Mouse (Mus musculus): ENCODE data around the gene Hoxd8. TPM values are rescaled to one million over a fixed set of nuclear protein-coding genes. Genes with fewer than 3 reads are reported as not detected.

Gene Hoxd8
- polyA plus RNA-seq, 1 experiment: not detected

DNA sequence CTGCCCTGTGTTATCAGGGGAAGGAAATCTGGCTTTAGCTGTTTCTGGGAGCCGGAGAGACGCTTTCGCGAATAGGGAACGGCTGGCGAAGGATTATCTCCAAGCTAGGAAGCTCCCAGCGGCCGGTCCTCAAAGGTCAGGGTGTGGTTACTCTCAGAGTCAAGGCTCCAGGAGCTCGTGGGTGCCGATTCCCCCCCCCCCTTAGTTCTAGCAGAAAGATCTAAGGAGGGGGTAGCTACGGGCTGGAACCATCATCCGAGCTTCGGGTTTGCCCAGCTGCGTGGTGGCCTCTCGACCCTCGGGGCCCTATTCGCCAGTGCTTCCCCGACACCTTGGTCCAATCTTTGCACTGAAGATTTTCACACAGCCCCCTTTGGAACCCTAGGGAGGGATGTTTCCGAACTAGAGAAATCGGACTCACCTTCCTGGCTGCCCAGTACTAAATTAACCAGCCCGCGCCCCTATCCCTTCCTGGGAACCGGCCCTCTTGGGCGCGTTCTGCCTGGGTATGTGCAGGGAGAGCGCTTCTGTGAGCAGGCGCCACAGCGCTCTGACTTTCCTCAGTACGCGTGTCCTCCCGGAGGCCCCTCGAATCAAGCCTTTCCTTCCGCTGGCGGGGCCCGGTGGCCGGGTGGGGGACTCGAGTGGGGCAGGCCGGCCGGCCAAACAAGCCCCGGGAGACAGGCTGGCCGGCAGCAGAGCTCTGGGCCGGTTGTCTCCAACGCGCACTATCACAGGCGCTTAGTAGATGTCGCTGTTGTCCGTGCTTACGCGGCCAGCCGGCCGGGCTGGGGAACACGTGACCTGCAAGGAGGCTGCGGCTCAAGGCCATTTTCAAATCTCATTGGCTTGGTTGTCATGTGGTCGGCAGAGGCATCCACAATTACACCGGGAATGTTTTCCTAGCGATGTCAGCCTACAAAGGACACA, 13.1 kb upstream of the Hoxd8 start, which contains the start of gene Hoxd10:
TSS of gene Hoxd10 (plus strand) at position 903 of the 930 bp plus-strand sequence.
- 2% methylated on average over 56 of the region's 56 CpGs for WGBS
- no peak for TF ChIP-seq CTCF (IDR thresholded peaks at IDR 0.05; ENCODE audit: borderline replicate concordance, insufficient read depth, low read depth, low read length)
- TF ChIP-seq POLR2A (IDR thresholded peaks at IDR 0.05; ENCODE audit: borderline replicate concordance, insufficient read depth, low read length): no peak
- Histone ChIP-seq H3K27ac (ENCODE audit: insufficient read depth, low read length) (no peak within 1 kb of the TSS), H3K4me3 (replicated peaks; ENCODE audit: insufficient read depth, low read depth, low read length) (no peak within 1 kb of the TSS), H3K4me1 (ENCODE audit: control insufficient read depth, insufficient read depth, low read length) (no peaks in the 10 kb centered on the region), H3K27me3 (ENCODE audit: control insufficient read depth, insufficient read depth, low read length) (peaks cover 22% of the 10 kb centered on the region; the same call in 1 of the 2 replicates)
- DNase-seq: no peak

DNA sequence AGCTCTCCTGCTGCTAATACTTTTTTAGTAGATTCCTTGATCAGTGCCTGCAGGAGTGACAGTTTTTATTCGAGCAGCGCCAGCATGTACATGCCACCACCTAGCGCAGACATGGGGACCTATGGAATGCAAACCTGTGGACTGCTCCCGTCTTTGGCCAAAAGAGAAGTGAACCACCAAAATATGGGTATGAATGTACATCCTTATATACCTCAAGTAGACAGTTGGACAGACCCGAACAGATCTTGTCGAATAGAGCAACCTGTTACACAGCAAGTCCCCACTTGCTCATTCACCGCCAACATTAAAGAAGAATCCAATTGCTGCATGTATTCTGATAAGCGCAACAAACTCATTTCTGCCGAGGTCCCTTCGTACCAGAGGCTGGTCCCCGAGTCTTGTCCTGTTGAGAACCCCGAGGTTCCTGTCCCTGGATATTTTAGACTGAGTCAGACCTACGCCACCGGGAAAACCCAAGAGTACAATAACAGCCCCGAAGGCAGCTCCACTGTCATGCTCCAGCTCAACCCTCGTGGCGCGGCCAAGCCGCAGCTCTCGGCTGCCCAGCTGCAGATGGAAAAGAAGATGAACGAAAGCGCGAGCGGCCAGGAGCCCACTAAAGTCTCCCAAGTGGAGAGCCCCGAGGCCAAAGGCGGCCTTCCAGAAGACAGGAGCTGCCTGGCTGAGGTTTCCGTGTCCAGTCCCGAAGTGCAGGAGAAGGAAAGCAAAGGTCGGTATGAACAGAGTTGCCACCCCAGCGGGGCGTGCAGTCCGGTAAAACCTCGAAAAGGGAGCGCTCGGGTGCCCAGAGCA, 12.2 kb upstream of the Hoxd8 start:
- no peak for DNase-seq
- Histone ChIP-seq H3K27me3 (ENCODE audit: control insufficient read depth, insufficient read depth, low read length) (peaks cover 22% of the 10 kb centered on the region; the same call in 1 of the 2 replicates), H3K27ac (ENCODE audit: insufficient read depth, low read length) (no peak overlapping the region), H3K4me3 (replicated peaks; ENCODE audit: insufficient read depth, low read depth, low read length) (no peak overlapping the region), H3K4me1 (ENCODE audit: control insufficient read depth, insufficient read depth, low read length) (no peaks in the 10 kb centered on the region)
- 6% methylated on average over 35 of the region's 35 CpGs for WGBS
- no peak for TF ChIP-seq CTCF (IDR thresholded peaks at IDR 0.05; ENCODE audit: borderline replicate concordance, insufficient read depth, low read depth, low read length)
- no peak for TF ChIP-seq POLR2A (IDR thresholded peaks at IDR 0.05; ENCODE audit: borderline replicate concordance, insufficient read depth, low read length)

DNA sequence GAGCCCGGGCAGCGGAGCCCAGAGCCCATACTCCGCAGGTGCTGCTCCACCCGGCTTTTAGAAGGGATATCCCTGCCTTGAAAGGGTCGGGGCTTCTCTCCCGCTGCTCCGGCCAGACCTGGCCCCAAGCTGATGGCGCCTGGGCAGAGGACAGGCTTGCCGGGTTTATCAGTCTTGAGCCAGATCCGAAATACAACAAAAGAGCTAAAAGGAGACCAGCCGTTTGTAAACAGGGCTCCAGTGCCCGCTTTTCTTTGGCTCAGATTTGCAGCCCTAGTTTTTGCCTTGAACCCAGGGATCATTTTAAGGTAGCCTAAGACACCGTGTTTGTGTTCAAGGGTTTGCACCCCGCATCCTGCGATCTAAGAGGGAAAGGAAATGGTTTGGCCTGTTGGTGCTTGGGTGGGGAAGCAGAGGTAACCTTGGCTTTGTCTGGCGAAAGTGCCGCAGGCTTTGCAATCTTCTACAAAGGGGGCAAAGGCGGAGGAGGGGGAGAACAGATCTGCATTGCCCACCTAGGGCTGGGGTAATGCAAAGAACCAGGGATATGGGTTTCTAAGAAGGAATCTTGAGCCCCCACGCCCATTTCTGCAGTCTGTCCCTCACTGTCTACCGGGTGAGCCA, 11.5 kb upstream of the Hoxd8 start:
- TF ChIP-seq POLR2A (IDR thresholded peaks at IDR 0.05; ENCODE audit: borderline replicate concordance, insufficient read depth, low read length) (no peak), CTCF (IDR thresholded peaks at IDR 0.05; ENCODE audit: borderline replicate concordance, insufficient read depth, low read depth, low read length) (no peak)
- peaks cover 23% of the 10 kb centered on the region; the same call in 1 of the 2 replicates for H3K27me3 ChIP-seq (ENCODE audit: control insufficient read depth, insufficient read depth, low read length)
- no peaks in the 10 kb centered on the region for H3K4me1 ChIP-seq (ENCODE audit: control insufficient read depth, insufficient read depth, low read length)
- no peak overlapping the region for H3K4me3 ChIP-seq (replicated peaks; ENCODE audit: insufficient read depth, low read depth, low read length)
- WGBS: 2% methylated on average over 20 of the region's 20 CpGs
- no peak overlapping the region for H3K27ac ChIP-seq (ENCODE audit: insufficient read depth, low read length)
- DNase-seq: no peak

DNA sequence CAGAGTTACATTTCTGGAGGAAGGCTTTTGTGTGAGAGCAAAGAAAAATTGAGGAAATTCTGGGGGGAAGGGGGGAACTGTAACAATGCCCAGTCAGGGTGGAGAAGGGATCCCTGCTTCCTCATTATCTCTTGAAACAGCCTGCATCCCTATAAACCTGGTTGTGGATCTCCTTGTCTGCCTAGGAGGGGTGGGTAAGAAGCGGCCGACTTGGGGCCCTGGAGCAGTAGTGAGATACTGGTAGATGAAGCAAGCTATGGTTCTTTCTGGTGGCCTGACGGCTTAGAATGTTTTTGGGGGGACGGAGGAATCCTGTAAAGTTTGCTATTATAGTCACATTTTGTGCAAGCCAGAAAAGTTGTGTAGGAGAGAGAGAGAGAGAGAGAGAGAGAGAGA, 11.0 kb upstream of the Hoxd8 start:
- Histone ChIP-seq H3K4me3 (replicated peaks; ENCODE audit: insufficient read depth, low read depth, low read length) (no peak overlapping the region), H3K4me1 (ENCODE audit: control insufficient read depth, insufficient read depth, low read length) (no peaks in the 10 kb centered on the region), H3K27me3 (ENCODE audit: control insufficient read depth, insufficient read depth, low read length) (peaks cover 26% of the 10 kb centered on the region; the same call in 1 of the 2 replicates), H3K27ac (ENCODE audit: insufficient read depth, low read length) (no peak overlapping the region)
- TF ChIP-seq CTCF (IDR thresholded peaks at IDR 0.05; ENCODE audit: borderline replicate concordance, insufficient read depth, low read depth, low read length): no peak
- no peak for TF ChIP-seq POLR2A (IDR thresholded peaks at IDR 0.05; ENCODE audit: borderline replicate concordance, insufficient read depth, low read length)
- 7% methylated on average over 4 of the region's 4 CpGs for WGBS
- no peak for DNase-seq

DNA sequence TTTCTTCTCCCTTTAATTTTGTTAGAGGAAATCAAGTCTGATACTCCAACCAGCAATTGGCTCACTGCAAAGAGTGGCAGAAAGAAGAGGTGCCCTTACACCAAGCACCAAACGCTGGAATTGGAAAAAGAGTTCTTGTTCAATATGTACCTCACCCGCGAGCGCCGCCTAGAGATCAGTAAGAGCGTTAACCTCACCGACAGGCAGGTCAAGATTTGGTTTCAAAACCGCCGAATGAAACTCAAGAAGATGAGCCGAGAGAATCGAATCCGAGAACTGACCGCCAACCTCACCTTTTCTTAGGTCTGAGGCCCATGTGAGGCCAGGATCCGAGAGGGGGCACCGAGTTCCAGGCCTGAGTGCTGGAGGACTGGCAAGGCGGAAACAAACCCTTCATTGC, 10.3 kb upstream of the Hoxd8 start:
- H3K27me3 ChIP-seq (ENCODE audit: control insufficient read depth, insufficient read depth, low read length): peaks cover 28% of the 10 kb centered on the region; the same call in 1 of the 2 replicates
- TF ChIP-seq POLR2A (IDR thresholded peaks at IDR 0.05; ENCODE audit: borderline replicate concordance, insufficient read depth, low read length) (no peak), CTCF (IDR thresholded peaks at IDR 0.05; ENCODE audit: borderline replicate concordance, insufficient read depth, low read depth, low read length) (no peak)
- H3K27ac ChIP-seq (ENCODE audit: insufficient read depth, low read length): no peak overlapping the region
- DNase-seq: peak in 1 of 2 experiments; percentile 3
- no peaks in the 10 kb centered on the region for H3K4me1 ChIP-seq (ENCODE audit: control insufficient read depth, insufficient read depth, low read length)
- no peak overlapping the region for H3K4me3 ChIP-seq (replicated peaks; ENCODE audit: insufficient read depth, low read depth, low read length)
- 3% methylated on average over 16 of the region's 16 CpGs for WGBS

DNA sequence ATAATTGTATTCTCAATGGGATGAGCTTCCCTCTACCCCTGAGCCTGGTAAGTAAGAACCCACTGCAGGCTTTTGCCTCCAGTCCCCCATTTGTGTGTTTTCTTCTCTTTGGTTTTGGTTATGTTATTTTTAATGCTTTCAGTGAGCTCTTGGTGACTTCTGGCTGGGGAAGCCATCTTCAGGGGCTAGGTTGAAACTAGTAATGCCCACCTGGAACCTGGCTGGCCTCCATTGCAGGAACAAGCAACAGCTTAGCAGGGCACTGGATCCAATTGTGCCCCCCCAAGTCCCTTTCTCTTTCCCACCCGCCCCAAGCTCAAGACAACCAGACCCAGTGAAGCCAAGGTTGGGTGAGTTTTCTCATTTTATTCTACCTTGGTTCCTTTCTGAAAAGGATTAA, 9.0 kb upstream of the Hoxd8 start:
- no peak for DNase-seq
- Histone ChIP-seq H3K27me3 (ENCODE audit: control insufficient read depth, insufficient read depth, low read length) (peaks cover 28% of the 10 kb centered on the region; the same call in 1 of the 2 replicates), H3K27ac (ENCODE audit: insufficient read depth, low read length) (no peak overlapping the region), H3K4me1 (ENCODE audit: control insufficient read depth, insufficient read depth, low read length) (no peaks in the 10 kb centered on the region), H3K4me3 (replicated peaks; ENCODE audit: insufficient read depth, low read depth, low read length) (no peak overlapping the region)
- WGBS: 15% methylated on average over 1 of the region's 1 CpGs
- TF ChIP-seq CTCF (IDR thresholded peaks at IDR 0.05; ENCODE audit: borderline replicate concordance, insufficient read depth, low read depth, low read length) (no peak), POLR2A (IDR thresholded peaks at IDR 0.05; ENCODE audit: borderline replicate concordance, insufficient read depth, low read length) (no peak)

DNA sequence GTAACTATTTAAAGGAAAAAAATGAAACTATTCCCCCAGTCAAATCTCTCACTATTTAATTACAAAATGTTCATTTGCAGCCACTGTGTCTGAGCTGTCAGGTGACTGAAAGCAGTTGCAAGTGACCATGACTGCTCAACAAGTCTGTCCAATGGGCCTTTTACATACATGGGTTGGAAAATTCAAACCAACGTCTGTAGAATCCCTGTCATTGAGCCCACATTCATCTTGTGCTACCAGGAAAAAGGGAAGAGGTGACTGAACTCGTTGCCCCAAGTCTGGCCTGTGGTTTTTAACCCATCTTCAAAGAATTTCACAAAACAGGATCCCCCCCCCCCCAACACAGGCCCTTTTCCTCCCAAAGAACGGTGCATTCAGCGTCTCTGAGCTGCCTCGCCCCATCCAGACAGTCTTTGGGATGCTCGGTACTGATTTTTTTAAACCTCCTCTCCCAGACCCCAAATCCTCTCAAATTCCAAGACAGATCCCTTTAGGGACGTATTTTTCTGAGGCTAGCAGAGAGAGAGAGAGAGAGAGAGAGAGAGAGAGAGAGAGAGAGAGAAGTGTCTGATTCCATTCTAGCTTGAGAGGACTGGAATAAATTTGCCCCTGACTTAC, 8.5 kb upstream of the Hoxd8 start:
- Histone ChIP-seq H3K4me3 (replicated peaks; ENCODE audit: insufficient read depth, low read depth, low read length) (no peak overlapping the region), H3K4me1 (ENCODE audit: control insufficient read depth, insufficient read depth, low read length) (no peaks in the 10 kb centered on the region), H3K27ac (ENCODE audit: insufficient read depth, low read length) (no peak overlapping the region), H3K27me3 (ENCODE audit: control insufficient read depth, insufficient read depth, low read length) (peaks cover 27% of the 10 kb centered on the region; the same call in 1 of the 2 replicates)
- no peak for DNase-seq
- TF ChIP-seq CTCF (IDR thresholded peaks at IDR 0.05; ENCODE audit: borderline replicate concordance, insufficient read depth, low read depth, low read length): no peak
- 3% methylated on average over 7 of the region's 7 CpGs for WGBS

All from cerebellum, adult 2 months (tissue).